Mouse (Mus musculus) midbrain, embryonic 12.5 days (tissue): ENCODE results near the gene Mindy2. TPM values are rescaled to one million over a fixed set of nuclear protein-coding genes. Genes with fewer than 3 reads are reported as not detected.
A peak's percentile ranks its signal among the peaks of the same experiment; 100 is the strongest.

Experiments used
- ATAC-seq: fragments of 200-750 bp; cut with Nextera tagmentation; 2 replicates; pipeline ENCODE4 v1.8.0; 2017; ENCODE audit warnings: low read depth, moderate TSS enrichment, moderate library complexity; ENCODE audit not compliant: low FRiP score
- H3K27ac ChIP-seq: fragments of 300-500 bp; sonication (generic); replicated peaks from 2 replicates; pipeline ENCODE4 v1.5.1; 2016; ENCODE audit warnings: mild to moderate bottlenecking
- H3K27me3 ChIP-seq: fragments of 300-500 bp; sonication (generic); 2 replicates; pipeline ENCODE4 v1.6.1; 2016; ENCODE audit warnings: mild to moderate bottlenecking
- H3K36me3 ChIP-seq: fragments of 300-500 bp; sonication (generic); 2 replicates; pipeline ENCODE4 v1.6.1; 2016
- H3K4me1 ChIP-seq: fragments of 300-500 bp; sonication (generic); 2 replicates; pipeline ENCODE4 v1.6.1; 2016
- H3K4me2 ChIP-seq: fragments of 300-500 bp; sonication (generic); replicated peaks from 2 replicates; pipeline ENCODE4 v1.6.1; 2016; ENCODE audit warnings: mild to moderate bottlenecking, moderate library complexity
- H3K4me3 ChIP-seq: fragments of 300-500 bp; sonication (generic); 2 replicates; pipeline ENCODE4 v1.5.1; 2016; ENCODE audit warnings: mild to moderate bottlenecking
- H3K9ac ChIP-seq: fragments of 300-500 bp; sonication (generic); replicated peaks from 2 replicates; pipeline ENCODE4 v1.6.1; 2016; ENCODE audit warnings: mild to moderate bottlenecking, moderate library complexity
- H3K9me3 ChIP-seq: fragments of 300-500 bp; sonication (generic); 2 replicates; pipeline ENCODE4 v1.6.1; 2016; ENCODE audit warnings: mild to moderate bottlenecking
- WGBS: fragments of 180-500 bp; shearing (Covaris S2); methylation state at CpG from one replicate; pipeline ENCODE4 v1.1.7; 2016; 5-methylcytosine and 5-hydroxymethylcytosine counted together
- polyA plus RNA-seq: library from polyadenylated mRNA; unstranded; fragments of >200 nt; fragmentation: Nextera tagmentation; extraction: Ambion mirVana; gene quantifications from 2 replicates; pipeline ENCODE4 v1.2.1, GENCODE M21; 2016

Gene Mindy2
- 19.4 and 20.8 TPM in 2 replicates for polyA plus RNA-seq

DNA sequence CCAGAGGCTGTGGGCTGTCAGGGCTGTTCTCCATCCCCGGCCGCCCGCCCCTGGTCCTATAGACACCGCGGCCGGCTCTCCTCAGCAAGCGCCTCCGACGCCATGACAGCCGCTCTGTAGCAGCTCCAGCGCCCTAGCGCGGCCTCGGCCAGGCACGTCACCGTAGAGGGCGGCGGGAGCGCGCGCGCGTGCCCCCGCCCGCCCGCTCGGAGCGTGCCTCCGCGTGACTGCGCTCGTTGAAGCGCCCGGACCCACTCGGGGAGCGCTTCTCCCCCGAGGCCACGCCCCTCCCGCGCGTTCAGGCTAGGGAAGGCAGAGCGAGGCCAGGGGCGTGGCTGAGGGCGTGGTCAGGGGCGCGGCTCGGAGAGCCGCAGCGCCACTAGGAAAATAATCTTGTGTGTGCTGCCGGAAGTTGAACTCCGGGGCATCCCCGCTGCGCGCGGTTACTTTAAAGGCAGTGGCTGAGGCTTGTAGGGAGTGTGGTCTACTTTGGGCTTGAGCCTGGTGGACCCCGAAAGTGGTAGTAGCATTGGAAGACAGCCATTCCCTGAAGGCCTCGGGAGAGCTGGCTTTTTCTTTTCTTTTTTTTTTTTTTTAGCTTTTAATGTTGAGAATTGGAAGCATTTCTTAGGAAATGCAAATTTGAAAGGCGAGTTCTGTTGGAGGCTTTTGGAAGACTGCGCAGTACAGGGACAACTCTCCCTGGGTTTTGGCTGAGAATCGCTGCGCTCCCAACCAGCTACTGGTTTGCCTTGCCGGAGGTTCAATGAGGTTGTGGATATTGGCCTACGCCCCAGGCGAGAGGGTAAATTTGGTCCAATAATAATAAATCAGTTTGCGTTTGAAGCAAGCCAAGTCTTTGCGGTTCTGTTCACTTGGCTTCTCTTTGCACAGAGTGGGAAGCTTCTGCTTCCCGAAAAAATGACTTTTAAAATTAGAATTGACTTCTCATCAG is at the start of gene Mindy2:
Gene Mindy2 (minus strand): TSS at position 162 of the 955 bp plus-strand sequence.
- no peaks in the 10 kb centered on the region for H3K27me3 ChIP-seq
- peaks cover 8% of the 10 kb centered on the region for H3K4me1 ChIP-seq
- H3K9ac ChIP-seq: peak within 1 kb of the TSS; percentile 91
- peak within 1 kb of the TSS; percentile 81 for H3K4me2 ChIP-seq
- H3K4me3 ChIP-seq: peak within 1 kb of the TSS; percentile 90
- no peaks in the 10 kb centered on the region for H3K9me3 ChIP-seq
- H3K36me3 ChIP-seq: no peaks in the 10 kb centered on the region
- peak within 1 kb of the TSS; percentile 95 for H3K27ac ChIP-seq
- ATAC-seq: peak; percentile 97
- WGBS: 2% methylated on average over 67 of the region's 67 CpGs

DNA sequence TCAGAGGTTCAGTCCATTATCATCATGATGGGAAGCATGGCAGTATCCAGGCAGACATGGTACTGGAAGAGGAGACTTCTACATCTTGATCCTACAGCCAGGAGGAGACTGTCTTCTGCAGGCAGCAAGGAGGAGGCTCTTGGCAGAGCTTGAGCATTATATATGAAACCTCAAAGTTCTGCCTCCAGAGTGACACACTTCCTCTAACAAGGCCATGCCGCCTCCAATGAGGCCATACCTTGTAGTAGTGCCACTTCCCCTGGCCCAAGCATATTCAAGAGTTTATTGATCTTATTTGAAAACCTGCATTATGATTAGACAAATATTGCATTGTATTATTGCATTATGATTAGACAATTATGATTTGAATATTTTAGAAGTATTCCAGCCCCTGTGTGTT is 49.5 kb upstream of the Mindy2 start:
- Histone ChIP-seq H3K9me3 (no peaks in the 10 kb centered on the region), H3K4me2 (no peak overlapping the region), H3K4me3 (no peak overlapping the region), H3K4me1 (no peaks in the 10 kb centered on the region), H3K9ac (no peak overlapping the region), H3K27ac (no peak overlapping the region), H3K36me3 (peaks cover 6% of the 10 kb centered on the region; the same call in 1 of the 2 replicates), H3K27me3 (no peaks in the 10 kb centered on the region)
- ATAC-seq: no peak
- WGBS: 97% methylated on average over 1 of the region's 1 CpGs

DNA sequence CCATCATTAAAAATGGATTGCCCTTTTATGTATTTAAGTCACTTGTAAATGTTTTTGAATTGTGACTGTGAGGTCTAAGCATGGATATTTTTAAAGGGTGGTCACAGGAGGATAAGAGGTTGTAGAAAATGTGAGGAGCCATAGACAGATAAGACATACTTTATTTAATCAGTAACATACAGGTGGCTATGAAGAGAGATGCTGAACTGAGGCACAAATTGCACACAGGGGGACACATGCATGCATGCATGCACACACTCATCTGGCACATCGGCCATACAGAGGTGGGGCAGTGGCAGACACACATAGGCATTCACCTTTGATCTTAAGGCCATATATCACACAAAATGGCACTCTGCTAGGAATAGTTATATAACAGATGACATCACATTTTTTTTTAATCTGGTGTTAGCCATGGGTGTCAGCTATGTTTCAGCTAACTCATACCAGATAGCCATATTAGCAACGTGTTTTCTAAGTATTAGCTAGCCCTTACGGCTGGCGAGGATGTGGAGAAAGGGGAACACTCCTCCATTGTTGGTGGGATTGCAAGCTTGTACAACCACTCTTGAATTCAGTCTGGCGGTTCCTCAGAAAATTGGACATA is 46.7 kb upstream of the Mindy2 start:
- no peaks in the 10 kb centered on the region for H3K27me3 ChIP-seq
- H3K9me3 ChIP-seq: no peaks in the 10 kb centered on the region
- no peak overlapping the region for H3K4me2 ChIP-seq
- H3K4me1 ChIP-seq: no peaks in the 10 kb centered on the region
- no peak overlapping the region for H3K4me3 ChIP-seq
- ATAC-seq: no peak
- H3K9ac ChIP-seq: no peak overlapping the region
- 97% methylated on average over 5 of the region's 5 CpGs for WGBS
- H3K27ac ChIP-seq: no peak overlapping the region
- H3K36me3 ChIP-seq: peaks cover 6% of the 10 kb centered on the region; the same call in 1 of the 2 replicates

DNA sequence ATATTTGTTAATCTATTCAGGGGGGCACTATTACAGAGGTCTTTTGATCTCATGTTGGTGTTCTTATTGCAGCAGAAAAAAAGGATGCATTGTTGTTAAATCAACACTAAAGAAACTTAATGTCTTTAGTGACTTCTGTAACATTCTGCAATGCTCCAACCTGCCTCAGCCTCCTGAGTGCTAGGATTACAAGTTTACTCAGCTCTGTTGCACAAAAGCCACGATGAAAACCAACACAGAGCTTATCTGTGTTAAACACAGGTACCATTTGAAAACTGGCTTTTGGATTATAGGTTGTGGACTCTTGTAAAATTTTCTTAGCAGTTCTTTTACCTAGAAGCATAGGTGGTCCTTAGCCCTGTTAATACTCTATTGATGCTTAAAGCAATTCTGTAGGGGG is 41.1 kb upstream of the Mindy2 start:
- Histone ChIP-seq H3K27ac (no peak overlapping the region), H3K4me3 (no peak overlapping the region), H3K36me3 (no peaks in the 10 kb centered on the region), H3K4me1 (no peaks in the 10 kb centered on the region), H3K9ac (no peak overlapping the region), H3K4me2 (no peak overlapping the region), H3K27me3 (no peaks in the 10 kb centered on the region), H3K9me3 (no peaks in the 10 kb centered on the region)
- WGBS: 87% methylated on average over 1 of the region's 1 CpGs
- no peak for ATAC-seq

DNA sequence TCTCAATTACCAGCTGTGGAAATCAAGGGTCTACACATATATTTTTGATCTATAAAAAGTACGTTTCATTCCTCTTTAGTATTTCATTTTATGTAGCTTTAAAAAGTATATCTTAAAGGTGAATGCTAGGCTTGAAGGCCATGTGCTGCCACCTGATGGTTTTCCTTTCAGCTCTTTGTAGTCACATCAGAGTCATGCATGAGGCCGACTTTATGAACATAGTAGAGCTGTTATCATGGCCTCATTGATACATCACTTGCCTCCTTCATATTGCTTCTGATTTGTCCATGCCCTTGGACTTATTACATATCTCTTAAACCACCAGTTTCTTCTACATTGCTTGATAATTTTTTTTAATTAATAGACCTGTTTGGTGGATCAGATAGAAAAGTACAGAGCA is 38.7 kb upstream of the Mindy2 start:
- WGBS: 95% methylated on average over 2 of the region's 2 CpGs
- ATAC-seq: no peak
- 0 out of 2 replicates have a peak, but pooled peaks cover 2% of the 10 kb centered on the region for H3K4me1 ChIP-seq

DNA sequence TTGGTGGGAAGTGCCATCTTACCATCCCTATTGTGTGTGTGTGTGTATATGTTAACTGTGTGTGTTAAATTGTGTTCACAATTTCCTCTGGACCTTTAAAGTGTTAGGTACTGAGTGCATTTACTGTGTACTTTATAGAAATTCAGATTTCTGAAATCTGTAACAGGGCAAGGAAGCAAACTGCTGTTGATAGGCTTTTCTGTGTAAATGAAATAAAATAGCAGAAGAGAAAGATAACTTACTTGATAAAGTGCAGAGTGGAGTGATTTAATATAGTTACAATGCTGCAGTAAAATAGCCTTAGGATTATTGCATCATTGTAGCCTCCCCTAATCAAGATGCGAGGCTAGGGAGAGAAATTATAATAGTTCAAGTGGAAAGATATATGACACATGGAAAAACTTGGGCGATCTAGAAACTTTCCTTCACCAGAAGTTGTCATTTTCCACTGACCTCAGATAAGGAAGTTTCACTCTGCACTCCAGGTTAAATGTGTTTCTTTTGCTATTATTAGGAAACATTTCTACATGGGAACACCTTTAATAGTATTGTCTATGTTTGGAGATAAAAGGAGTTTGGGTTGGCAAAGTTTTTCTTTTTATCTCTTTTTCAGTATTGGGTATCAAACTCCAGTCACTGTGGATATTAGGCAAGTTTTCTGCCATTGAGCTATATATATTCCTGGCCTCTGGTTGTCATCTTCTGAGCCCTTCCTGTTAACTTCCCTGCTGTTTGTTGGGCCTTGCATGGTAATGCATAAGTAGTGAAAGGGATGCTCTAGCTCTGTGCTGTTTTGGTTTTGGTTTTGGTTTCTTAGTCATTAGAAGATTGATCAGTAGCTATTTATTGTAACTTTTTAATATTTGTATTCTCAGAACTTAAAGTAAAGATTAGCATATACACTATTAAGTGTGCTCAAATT is 35.1 kb upstream of the Mindy2 start:
- Histone ChIP-seq H3K4me1 (0 out of 2 replicates have a peak, but pooled peaks cover 2% of the 10 kb centered on the region), H3K4me3 (no peak overlapping the region), H3K4me2 (no peak overlapping the region), H3K27ac (no peak overlapping the region), H3K27me3 (no peaks in the 10 kb centered on the region), H3K9ac (no peak overlapping the region), H3K36me3 (no peaks in the 10 kb centered on the region), H3K9me3 (no peaks in the 10 kb centered on the region)
- ATAC-seq: no peak
- 89% methylated on average over 2 of the region's 2 CpGs for WGBS

More for the DNA sequence above, 38.7 kb upstream of the Mindy2 start:
- H3K9me3 ChIP-seq: no peaks in the 10 kb centered on the region
- no peak overlapping the region for H3K4me2 ChIP-seq
- no peak overlapping the region for H3K9ac ChIP-seq
- no peak overlapping the region for H3K27ac ChIP-seq
- no peaks in the 10 kb centered on the region for H3K27me3 ChIP-seq
- no peaks in the 10 kb centered on the region for H3K36me3 ChIP-seq
- no peak overlapping the region for H3K4me3 ChIP-seq

DNA sequence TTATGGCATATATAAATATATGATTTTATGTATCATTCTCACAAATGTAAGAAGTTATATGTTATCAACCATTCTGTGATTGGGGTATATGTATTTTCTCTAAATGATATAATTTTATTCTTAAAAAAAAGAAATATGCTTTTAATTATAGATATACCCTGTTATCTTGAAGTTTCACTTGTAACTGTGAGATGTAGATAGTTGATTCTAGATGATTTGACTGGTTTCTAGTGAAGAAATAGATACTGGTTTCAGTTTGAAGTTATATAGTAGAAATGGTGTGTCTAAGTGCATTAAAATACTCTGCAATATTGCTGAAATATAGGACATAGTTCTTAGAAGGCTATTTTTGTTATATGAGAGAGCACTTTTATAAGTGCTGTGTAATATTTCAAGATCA is 33.6 kb upstream of the Mindy2 start:
- H3K36me3 ChIP-seq: no peaks in the 10 kb centered on the region
- no peak overlapping the region for H3K4me3 ChIP-seq
- H3K4me1 ChIP-seq: 0 out of 2 replicates have a peak, but pooled peaks cover 2% of the 10 kb centered on the region
- ATAC-seq: no peak
- no peaks in the 10 kb centered on the region for H3K27me3 ChIP-seq
- no peak overlapping the region for H3K4me2 ChIP-seq
- H3K9ac ChIP-seq: no peak overlapping the region
- no peaks in the 10 kb centered on the region for H3K9me3 ChIP-seq
- no peak overlapping the region for H3K27ac ChIP-seq

DNA sequence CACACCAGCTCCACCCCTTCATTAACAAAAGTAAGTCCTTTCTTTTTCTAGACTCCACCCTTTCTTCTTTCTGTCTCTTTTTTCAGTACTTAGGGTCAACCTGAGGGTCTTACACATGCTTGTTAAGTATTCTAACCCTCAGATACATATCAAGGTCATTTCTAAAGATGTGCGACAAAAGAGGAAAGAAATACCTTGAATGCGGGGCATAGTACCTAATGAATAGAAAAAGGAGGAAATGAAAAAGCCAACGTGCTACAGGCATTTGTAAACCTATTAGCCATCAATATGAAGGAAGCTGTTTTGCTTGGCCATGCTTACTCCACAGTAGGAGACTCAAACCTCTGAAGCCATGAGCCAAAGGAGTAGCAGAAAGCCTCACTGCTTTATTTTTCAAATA is 33.0 kb upstream of the Mindy2 start:
- no peak overlapping the region for H3K4me2 ChIP-seq
- no peak for ATAC-seq
- WGBS: 92% methylated on average over 3 of the region's 3 CpGs
- H3K36me3 ChIP-seq: no peaks in the 10 kb centered on the region
- H3K4me1 ChIP-seq: 0 out of 2 replicates have a peak, but pooled peaks cover 2% of the 10 kb centered on the region
- H3K27ac ChIP-seq: no peak overlapping the region
- no peak overlapping the region for H3K4me3 ChIP-seq
- no peaks in the 10 kb centered on the region for H3K9me3 ChIP-seq
- H3K27me3 ChIP-seq: no peaks in the 10 kb centered on the region
- no peak overlapping the region for H3K9ac ChIP-seq

DNA sequence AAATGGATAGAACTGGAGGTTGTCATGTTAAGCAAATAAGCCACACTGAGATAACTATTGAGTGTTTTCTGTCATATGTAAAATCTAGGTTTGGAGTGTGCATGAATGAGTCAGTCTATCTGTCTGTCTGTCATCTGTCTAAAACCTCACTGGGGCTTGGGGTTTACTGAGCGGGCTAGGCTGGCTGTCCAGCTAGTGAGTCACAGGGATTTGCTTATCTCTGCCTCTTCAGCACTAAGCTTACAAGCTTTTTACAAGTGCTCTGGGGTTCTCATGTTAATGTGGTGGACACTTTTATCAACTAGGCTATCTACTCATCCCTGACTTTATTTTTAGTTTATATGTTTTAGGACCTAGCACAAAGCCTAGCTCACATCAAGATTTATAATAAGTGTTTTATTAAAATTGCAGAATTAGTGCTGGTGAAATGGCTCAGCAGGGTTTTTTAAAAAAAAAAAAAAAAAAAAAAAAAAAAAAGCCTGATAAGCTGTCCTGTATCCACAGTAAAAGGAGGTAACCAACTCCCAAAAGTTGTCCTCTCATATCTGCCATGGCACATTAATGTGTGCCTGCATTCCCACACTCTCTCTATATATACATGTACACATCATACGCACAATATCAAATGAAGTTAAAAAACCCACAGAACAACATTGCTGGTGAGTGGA is 31.5 kb upstream of the Mindy2 start:
- Histone ChIP-seq H3K4me2 (no peak overlapping the region), H3K4me1 (0 out of 2 replicates have a peak, but pooled peaks cover 2% of the 10 kb centered on the region), H3K9me3 (no peaks in the 10 kb centered on the region), H3K27ac (no peak overlapping the region), H3K9ac (no peak overlapping the region), H3K27me3 (no peaks in the 10 kb centered on the region), H3K4me3 (no peak overlapping the region), H3K36me3 (no peaks in the 10 kb centered on the region)
- ATAC-seq: no peak
- 85% methylated on average over 2 of the region's 2 CpGs for WGBS

DNA sequence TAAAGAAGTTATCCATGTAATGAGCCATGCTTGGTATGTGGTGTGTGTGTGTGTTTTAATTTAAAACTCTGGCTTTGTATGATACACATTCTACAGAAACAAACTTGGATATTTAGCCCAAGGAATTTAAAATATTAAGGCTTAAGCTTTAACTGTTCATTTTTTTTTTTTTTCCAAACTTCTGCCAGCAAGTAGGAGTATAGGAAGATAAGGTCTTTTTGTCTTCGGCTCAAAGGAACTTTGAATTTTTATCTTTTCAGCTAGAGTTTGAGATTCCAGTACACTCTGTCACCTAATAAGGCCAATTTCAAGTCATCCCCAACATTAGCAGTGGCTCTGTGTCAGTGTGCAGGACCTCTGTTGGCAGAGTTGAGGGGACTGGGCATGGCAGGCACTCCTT is 25.2 kb upstream of the Mindy2 start:
- Histone ChIP-seq H3K4me3 (no peak overlapping the region), H3K9ac (no peak overlapping the region), H3K4me1 (peaks cover 16% of the 10 kb centered on the region), H3K27me3 (no peaks in the 10 kb centered on the region), H3K4me2 (no peak overlapping the region), H3K36me3 (no peaks in the 10 kb centered on the region), H3K27ac (no peak overlapping the region), H3K9me3 (no peaks in the 10 kb centered on the region)
- 89% methylated on average over 1 of the region's 1 CpGs for WGBS
- ATAC-seq: no peak
